Mouse (Mus musculus) ES-E14 (cell line): Measurements from ENCODE around the gene Shbg. TPM values are rescaled to one million over a fixed set of nuclear protein-coding genes. Genes with fewer than 3 reads are reported as not detected.

Source experiments
- DNase-seq: peaks from one replicate; pipeline ENCODE4 v3.0.0-alpha.2; 2013; ENCODE audit warnings: low read depth, low spot score
- H3K27ac ChIP-seq: 2 replicates; pipeline ENCODE4 v1.5.1; 2012; ENCODE audit warnings: low read depth, mild to moderate bottlenecking, low read length, moderate library complexity, mixed read lengths; ENCODE audit not compliant: poor library complexity, insufficient read depth, severe bottlenecking
- H3K36me3 ChIP-seq: 2 replicates; pipeline ENCODE4 v1.6.1; 2012; ENCODE audit warnings: mild to moderate bottlenecking, low read length, moderate library complexity, mixed read lengths; ENCODE audit not compliant: control insufficient read depth, poor library complexity, insufficient read depth, severe bottlenecking
- H3K4me1 ChIP-seq, 2 experiments: fragments of 150-350 bp in 1 of 2; sonication (generic) in 1 of 2; 2 replicates each; pipeline ENCODE4 v1.6.1; 2012; ENCODE audit warnings: low read length in 2 of 2, mild to moderate bottlenecking in 1 of 2, mixed read lengths in 1 of 2; ENCODE audit not compliant: control insufficient read depth in 2 of 2, insufficient read depth in 2 of 2, poor library complexity in 1 of 2
- H3K4me3 ChIP-seq, 2 experiments: fragments of 150-350 bp in 1 of 2; sonication (generic) in 1 of 2; 2 replicates each; pipeline ENCODE4 v1.5.1; 2012; ENCODE audit warnings: low read length in 2 of 2, low read depth in 1 of 2, mild to moderate bottlenecking in 1 of 2, mixed read lengths in 1 of 2; ENCODE audit not compliant: insufficient read depth in 1 of 2, poor library complexity in 1 of 2, severe bottlenecking in 1 of 2
- H3K9ac ChIP-seq: 2 replicates; pipeline ENCODE4 v1.6.1; 2012; ENCODE audit warnings: low read depth, mild to moderate bottlenecking, low read length, mixed read lengths; ENCODE audit not compliant: poor library complexity, insufficient read depth, severe bottlenecking
- H3K9me3 ChIP-seq: fragments of 150-350 bp; sonication (generic); 2 replicates; pipeline ENCODE4 v1.6.1; 2012; ENCODE audit warnings: low read depth, mild to moderate bottlenecking, low read length; ENCODE audit not compliant: control insufficient read depth, insufficient read depth
- CHD2 ChIP-seq: IDR thresholded peaks from 2 replicates; pipeline ENCODE4 v1.6.1; 2014; ENCODE audit warnings: mild to moderate bottlenecking, low read depth, low read length, inconsistent platforms
- HCFC1 ChIP-seq: IDR thresholded peaks from 2 replicates; pipeline ENCODE4 v1.6.1; 2012; ENCODE audit warnings: low read length, inconsistent platforms, borderline replicate concordance; ENCODE audit not compliant: insufficient read depth
- MAFK ChIP-seq: IDR thresholded peaks from 2 replicates; pipeline ENCODE4 v1.6.1; 2014; ENCODE audit warnings: mild to moderate bottlenecking, low read depth, low read length, inconsistent platforms; ENCODE audit not compliant: insufficient read depth
- ZC3H11A ChIP-seq: IDR thresholded peaks from 2 replicates; pipeline ENCODE4 v1.6.1; 2012; ENCODE audit warnings: low read depth, mild to moderate bottlenecking, inconsistent platforms, low read length, borderline replicate concordance
- ZNF384 ChIP-seq: IDR thresholded peaks from 2 replicates; pipeline ENCODE4 v1.6.1; 2012; ENCODE audit warnings: low read depth, low read length, inconsistent platforms
- in situ Hi-C, 2 experiments: fragments of 600-800 bp; cut with MboI; formaldehyde crosslinking; loops; one replicate each; pipeline ENCODE4 v1.15.1; 2025; ENCODE audit warnings: low sequenced_read_pairs in 2 of 2, inconsistent platforms in 1 of 2; ENCODE audit not compliant: unreplicated experiment in 2 of 2
- total RNA-seq: library from RNA; depleted of rRNA; stranded (reverse); fragments of 300-350 nt; gene quantifications from 2 replicates; pipeline ENCODE4 v1.2.3, GENCODE M21; 2012

The Shbg gene
- total RNA-seq, 1 experiment, result not detected

- H3K9ac ChIP-seq, result no peak overlapping the region
These were observed 17.8 kb upstream of the Shbg start for GRCm38 (mm10) chr11:69635471-69635870.

GRCm38 (mm10) chr11:69633128-69633866 is 15.6 kb upstream of the Shbg start:
- peaks cover 2 to 6% of the 10 kb centered on the region in 2 experiments; a peak in 2 of 4 replicates for H3K4me1 ChIP-seq
- H3K9ac ChIP-seq, result peak overlapping the region; percentile 96
- H3K9me3 ChIP-seq, result no peaks in the 10 kb centered on the region
- DNase-seq, result no peak
- peaks cover 3% of the 10 kb centered on the region; the same call in 1 of the 2 replicates for H3K36me3 ChIP-seq
- H3K27ac ChIP-seq, result peak overlapping the region; percentile 89
- peak overlapping the region; percentile 85 to 96 for H3K4me3 ChIP-seq
- in situ Hi-C loops, result no loop called here
- TF ChIP-seq CHD2, result no peak
- peak; percentile 94 for TF ChIP-seq ZNF384

More at GRCm38 (mm10) chr11:69635471-69635870, 17.8 kb upstream of the Shbg start:
- DNase-seq, result no peak
- no peaks in the 10 kb centered on the region for H3K9me3 ChIP-seq
- H3K4me3 ChIP-seq, result no peak overlapping the region
- in situ Hi-C loops, result no loop called here
- peaks cover 2 to 6% of the 10 kb centered on the region in 2 experiments; a peak in 2 of 4 replicates for H3K4me1 ChIP-seq
- peaks cover 10% of the 10 kb centered on the region for H3K36me3 ChIP-seq
- TF ChIP-seq HCFC1 (no peak), CHD2 (no peak)
- no peak overlapping the region for H3K27ac ChIP-seq

GRCm38 (mm10) chr11:69632284-69633089 is 14.8 kb upstream of the Shbg start, which contains the start of gene Fxr2:
TSS of gene Fxr2 (plus strand) at chr11:69632990.
- Histone ChIP-seq H3K9me3 (no peaks in the 10 kb centered on the region), H3K27ac (peak within 1 kb of the TSS; percentile 89), H3K4me3 (peak within 1 kb of the TSS; percentile 85 to 96), H3K4me1 (peaks cover 2 to 6% of the 10 kb centered on the region in 2 experiments; a peak in 2 of 4 replicates), H3K9ac (peak within 1 kb of the TSS; percentile 96), H3K36me3 (peaks cover 3% of the 10 kb centered on the region; the same call in 1 of the 2 replicates)
- TF ChIP-seq ZC3H11A (no peak), ZNF384 (peak; percentile 98), CHD2 (no peak), HCFC1 (peak; percentile 59; the same call in 1 of the 2 replicates), MAFK (no peak)
- peak; percentile 100 for DNase-seq
- in situ Hi-C loops, result no loop called here

DNA sequence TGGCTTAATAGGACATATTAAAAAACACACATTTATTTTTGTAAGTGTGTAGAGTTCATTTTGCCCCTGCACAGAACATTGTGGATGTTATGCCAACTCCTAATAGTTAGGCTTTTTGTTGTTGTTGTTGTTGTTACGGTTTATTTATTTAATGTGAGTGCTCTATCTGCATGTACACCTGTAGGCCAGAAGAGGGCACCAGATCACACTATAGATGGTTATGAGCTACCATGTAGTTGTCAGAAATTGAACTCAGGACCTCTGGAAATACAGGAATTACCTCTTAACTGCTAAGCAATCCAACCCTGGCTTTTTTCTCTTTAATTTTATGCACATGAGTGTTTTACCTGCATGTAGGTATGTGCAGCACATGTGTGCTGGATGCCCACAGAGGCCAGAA is 12.1 kb upstream of the Shbg start:
- no peak overlapping the region for H3K9ac ChIP-seq
- no peaks in the 10 kb centered on the region for H3K36me3 ChIP-seq
- H3K9me3 ChIP-seq, result no peaks in the 10 kb centered on the region
- TF ChIP-seq ZC3H11A, result no peak
- no peak for TF ChIP-seq CHD2
- no peak for TF ChIP-seq HCFC1
- no peak for TF ChIP-seq MAFK
- TF ChIP-seq ZNF384, result no peak
- DNase-seq, result no peak
- in situ Hi-C loops, result no loop called here
- no peak overlapping the region for H3K27ac ChIP-seq
- no peak overlapping the region for H3K4me3 ChIP-seq
- peaks cover 0 to 3% of the 10 kb centered on the region in 2 experiments; a peak in 1 of 4 replicates for H3K4me1 ChIP-seq
